Mouse (Mus musculus) heart, adult 2 months (tissue): ENCODE data around the gene Slc25a11.

Experiments used
- EP300 ChIP-seq: fragments of 200-500 bp; IDR thresholded peaks from 2 replicates; pipeline ENCODE4 v1.6.1; 2011; ENCODE audit warnings: low read depth, low read length, control low read depth; ENCODE audit not compliant: insufficient read depth
- POLR2A ChIP-seq: fragments of 200-500 bp; IDR thresholded peaks from 2 replicates; pipeline ENCODE4 v1.6.1; 2011; ENCODE audit warnings: mild to moderate bottlenecking, low read depth, low read length, control low read depth; ENCODE audit not compliant: insufficient read depth

DNA sequence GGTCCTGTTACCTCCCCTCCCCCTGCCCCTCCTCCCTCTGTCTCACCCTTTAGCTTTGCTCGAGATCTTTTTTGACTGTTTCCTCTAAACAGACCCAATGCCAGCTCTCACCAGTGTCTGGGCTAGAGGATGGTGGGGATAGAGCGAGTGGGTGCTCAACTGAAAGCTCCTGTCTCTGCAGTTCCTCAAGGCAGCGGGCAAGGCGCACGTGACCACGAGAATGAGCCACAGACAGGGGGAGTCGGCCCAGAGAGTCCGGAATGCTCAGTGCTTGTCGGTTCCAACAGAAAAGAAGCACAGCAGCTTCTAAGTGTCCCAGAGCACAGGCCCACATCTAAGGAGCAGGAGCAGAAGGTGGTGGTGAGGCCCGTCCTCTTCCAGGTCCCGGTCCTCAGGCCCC, 27.2 kb upstream of the Slc25a11 start:
- TF ChIP-seq EP300 (no peak), POLR2A (no peak)
